Mouse (Mus musculus) erythroblast, adult 5-6 weeks (primary cell): ENCODE results near the gene Tsnaxip1. TPM values are rescaled to one million over a fixed set of nuclear protein-coding genes. Genes with fewer than 3 reads are reported as not detected.

Experiments used
- ATAC-seq: replicated peaks from 2 replicates; pipeline ENCODE4 v1.8.0; 2016; ENCODE audit warnings: moderate number of reproducible peaks, mild to moderate bottlenecking, moderate TSS enrichment, inconsistent platforms; ENCODE audit not compliant: poor library complexity, low FRiP score, severe bottlenecking
- total RNA-seq, 2 experiments: library from RNA; stranded (forward) in 1 of 2; stranded (reverse) in 1 of 2; fragments of 150-400 nt in 1 of 2; fragments of 200-764, 138-1000 nt in 1 of 2; gene quantifications; 2 replicates each; pipeline versions ENCODE4 v1.2.3 to v1.2.4; 2015 to 2017; ENCODE audit warnings: low replicate concordance in 2 of 2

The Tsnaxip1 gene
- total RNA-seq, 2 experiments from 2014 or later, result 1.2 to 2.5 TPM

GRCm38 (mm10) chr8:105811543-105811942 lies 16.0 kb upstream of the Tsnaxip1 start:
- 0 out of 2 replicates have a peak, but pooled peaks have one; percentile 2 for ATAC-seq

DNA sequence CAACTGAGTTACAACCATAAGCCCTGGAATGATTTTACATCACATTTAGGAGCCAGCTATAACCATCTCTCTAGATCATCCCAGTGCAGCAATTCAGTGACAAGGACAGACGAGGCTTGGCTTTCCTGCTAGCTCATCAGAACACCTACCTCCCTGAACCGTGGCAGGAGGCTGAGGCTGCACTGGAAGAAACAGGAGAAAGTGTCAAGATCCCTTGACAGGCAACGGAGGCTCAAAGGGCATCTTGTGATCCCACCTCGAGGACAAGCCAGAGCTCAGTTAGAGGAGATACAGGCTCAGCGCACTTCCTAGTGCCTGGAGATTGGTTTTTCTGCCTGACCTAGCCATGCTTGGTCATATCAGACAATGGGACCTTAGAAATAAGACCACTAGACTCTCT lies 15.0 kb upstream of the Tsnaxip1 start:
- no peak for ATAC-seq

DNA sequence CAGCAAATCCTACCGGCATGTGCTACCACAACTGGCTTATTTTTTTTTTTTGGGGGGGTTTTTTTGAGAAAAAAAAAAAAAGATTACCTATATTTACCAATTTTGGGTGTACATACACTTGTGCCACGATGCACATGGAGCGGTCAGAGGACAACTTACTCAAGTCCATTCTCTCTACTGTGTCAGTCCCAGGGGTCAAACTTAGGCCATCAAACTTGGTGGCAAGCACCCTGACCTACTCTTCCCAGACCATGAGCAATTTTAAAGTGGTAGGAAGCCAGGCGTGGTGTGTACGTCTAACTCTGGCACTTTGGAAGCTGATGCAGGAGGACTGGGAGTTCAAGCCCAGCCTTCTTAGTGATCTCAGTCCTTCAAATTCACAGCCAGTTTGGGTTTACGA lies 14.3 kb upstream of the Tsnaxip1 start:
- ATAC-seq, result no peak

DNA sequence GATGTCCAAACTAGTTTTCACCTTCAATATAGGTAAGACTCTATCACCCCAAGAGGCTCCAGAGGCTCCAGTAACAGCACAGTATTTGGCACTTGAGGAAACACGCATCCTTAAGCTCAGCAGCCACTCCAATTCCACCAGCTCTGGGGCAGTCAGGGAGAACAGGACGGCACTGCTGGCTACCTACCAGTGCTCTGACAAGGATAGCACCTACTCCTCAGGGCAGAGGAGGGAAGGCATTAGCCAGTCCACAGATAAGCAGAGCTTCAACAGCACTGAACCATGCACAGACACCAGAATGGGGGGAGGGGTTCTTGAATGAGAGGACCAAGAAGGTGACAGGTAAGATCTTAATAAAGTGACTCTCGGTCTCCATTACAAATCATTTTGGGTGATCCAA lies 7.9 kb upstream of the Tsnaxip1 start:
- peak; percentile 22; the same call in 1 of the 2 replicates for ATAC-seq

GRCm38 (mm10) chr8:105820925-105821324 lies 6.6 kb upstream of the Tsnaxip1 start:
- ATAC-seq, result peak; percentile 72

DNA sequence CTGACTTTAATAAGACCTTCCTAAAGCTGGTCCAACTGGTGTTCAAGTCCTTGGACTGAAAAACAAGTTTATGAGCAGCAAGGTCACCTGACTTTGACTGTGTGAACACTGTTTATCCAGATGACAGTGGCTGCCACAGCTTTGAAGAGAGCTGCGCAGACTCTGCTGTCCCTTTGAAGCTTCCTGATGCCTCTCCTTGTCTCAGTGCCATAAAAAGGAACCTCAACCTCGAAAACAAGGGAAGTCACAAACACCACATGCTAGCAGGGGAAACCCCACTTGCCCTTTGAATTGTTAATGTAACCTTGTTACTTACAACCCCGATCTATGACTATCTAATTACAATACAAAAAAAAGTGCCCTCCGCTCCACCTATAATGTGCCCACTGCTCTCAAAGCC lies 2.0 kb upstream of the Tsnaxip1 start:
- 0 out of 2 replicates have a peak, but pooled peaks have one; percentile 1 for ATAC-seq

DNA sequence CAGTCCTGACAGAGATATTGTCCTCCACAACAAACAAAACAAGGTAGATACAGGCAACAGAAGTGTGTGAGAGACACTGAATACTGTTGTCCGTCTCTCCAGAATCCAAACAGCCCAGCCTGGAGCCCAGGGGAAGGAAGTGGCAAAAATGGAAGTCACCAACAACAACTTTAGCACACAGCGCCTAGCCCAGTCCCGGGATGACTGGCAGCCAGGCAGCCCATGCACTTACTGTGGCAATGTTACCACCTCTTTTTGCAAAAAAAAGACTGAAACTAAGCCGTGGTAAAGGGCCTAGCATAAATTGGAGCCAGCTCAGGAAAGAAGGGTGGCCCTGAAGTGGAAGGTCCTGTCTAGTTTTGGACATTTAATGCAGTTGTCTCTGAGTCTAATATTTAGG lies 1.2 kb upstream of the Tsnaxip1 start:
- no peak for ATAC-seq

DNA sequence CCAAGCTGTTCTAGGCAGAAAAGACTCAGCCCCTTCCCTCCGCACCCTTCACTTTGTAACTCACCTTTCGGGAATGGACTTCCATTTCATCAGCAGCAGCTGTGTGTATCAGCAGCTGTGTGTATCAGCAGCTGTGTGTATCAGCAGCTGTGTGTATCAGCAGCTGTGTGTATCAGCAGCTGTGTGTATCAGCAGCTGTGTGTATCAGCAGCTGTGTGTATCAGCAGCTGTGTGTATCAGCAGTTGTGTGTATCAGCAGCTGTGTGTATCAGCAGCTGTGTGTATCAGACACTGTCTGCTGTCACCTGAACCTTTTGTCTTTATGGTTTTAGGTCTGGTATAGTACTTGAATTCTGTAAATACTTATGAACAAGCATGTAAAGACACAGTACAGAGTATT lies 6.2 kb downstream of the Tsnaxip1 start:
- peak; percentile 55 for ATAC-seq

- ATAC-seq, result peak; percentile 81
These were observed 7.8 kb downstream of the Tsnaxip1 start for GRCm38 (mm10) chr8:105835318-105835717.

DNA sequence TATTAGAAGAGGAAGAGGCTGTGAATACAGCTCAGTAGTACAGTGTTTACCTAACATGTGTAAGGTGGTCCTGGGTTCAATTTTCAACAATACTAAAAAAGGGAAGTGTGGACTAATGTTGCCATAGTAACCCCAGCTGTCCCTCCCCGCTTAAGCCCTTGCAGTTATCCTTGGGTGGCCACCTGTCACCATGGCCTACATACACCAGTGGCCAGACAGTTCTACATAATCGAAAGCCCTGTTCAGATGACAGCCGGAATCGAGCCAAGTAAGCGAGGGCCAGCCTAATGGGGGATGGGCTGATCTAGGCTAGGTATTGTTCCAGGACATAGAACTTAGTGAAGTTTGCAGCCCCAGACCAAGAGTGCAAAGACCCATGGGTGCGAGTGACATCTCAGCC lies 9.5 kb downstream of the Tsnaxip1 start:
- ATAC-seq, result no peak

- no peak for ATAC-seq
These were observed 11.7 kb downstream of the Tsnaxip1 start for GRCm38 (mm10) chr8:105839209-105839608.

DNA sequence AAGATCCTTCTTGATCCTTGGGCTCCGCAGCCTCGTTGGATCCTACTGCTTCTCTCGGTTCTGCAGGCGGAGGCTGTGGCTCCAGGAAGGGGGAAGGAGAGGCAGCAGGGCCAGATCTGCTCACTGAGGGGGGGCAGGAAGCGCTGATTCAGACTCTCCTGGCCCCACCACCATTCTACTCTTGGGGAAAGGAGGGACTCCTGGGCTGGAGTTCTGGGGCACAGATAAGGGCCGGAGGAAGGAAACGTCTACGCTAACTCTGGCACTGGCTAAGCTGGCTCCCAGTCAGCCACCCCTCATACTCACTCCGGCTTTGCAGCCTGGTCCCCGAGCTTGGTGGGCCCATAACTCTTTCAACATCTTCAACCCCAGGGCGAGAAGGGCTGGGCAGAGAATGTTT lies 19.1 kb downstream of the Tsnaxip1 start:
- no peak for ATAC-seq

GRCm38 (mm10) chr8:105850014-105850413 lies 22.5 kb downstream of the Tsnaxip1 start:
- no peak for ATAC-seq

DNA sequence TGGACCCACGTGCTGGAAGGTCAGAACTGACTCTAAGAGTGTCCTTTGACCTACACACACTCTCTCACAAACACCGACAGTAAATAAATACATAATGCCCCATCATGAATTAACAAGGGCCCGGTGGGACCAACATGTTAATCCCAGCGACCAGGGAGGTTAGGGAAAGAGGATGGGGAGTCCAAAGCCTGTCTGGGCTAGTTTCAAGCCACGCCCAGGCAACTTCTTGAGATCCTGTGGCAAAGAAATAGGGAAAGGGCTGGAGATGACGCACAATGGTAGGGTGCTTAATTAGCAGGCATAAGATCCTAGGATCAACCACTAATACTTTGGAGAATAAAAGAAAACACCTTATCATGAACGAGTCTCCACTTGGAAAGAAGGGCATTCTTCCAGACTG lies 23.1 kb downstream of the Tsnaxip1 start:
- no peak for ATAC-seq

DNA sequence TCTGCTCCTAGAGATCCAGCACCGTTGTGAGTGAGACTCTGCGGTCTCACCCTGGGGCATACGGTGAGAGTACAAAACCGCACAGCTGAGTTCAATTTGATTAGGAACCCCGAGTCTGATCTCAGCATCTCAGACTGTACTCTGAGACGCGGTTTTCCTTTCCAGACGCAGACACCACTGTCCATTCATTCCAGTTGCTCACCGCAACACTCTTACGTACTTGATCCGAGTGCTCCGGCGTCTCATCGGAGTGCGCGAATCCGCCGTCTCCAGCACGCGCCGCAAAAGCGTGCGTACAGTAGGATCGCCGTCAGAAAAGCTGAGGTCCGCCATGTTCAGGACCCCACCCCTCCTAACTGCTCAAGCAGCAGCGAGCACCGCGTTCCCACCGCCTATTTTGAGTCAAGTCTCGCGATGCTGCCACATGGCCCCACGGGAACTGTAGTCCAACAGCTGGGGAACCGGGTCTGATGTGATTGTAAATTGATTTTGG lies 24.2 kb downstream of the Tsnaxip1 start:
- peak; percentile 80 for ATAC-seq

DNA sequence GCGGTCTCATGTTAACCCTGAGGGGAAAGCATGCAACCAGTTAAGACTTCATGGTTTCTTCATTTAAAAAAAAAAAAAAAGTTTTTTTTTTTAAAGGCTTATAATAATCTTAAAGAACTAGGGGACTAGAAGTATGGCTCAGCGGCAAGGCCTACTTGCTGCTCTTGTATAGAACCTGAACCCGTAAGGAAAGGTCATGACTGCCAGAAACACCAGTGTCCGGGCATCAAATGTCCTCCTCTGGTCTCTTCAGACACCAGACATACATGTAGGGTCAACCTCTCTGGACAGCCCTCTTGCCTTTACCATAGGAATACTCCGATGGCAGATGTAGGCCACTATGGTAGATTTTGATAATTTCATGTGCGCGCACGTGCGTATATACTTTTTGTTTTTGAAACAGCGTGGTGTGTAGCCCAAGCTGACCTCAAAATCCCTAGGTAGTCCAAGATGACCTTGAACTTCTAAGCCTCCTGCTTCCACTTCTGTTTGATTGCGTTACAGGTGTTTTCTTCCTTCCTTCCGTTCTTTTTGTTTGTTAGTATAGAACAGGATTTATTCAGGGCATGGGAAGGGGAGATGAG lies 24.7 kb downstream of the Tsnaxip1 start:
- ATAC-seq, result no peak

GRCm38 (mm10) chr8:105853178-105853577 lies 25.6 kb downstream of the Tsnaxip1 start, which contains the start of gene Cenpt:
Gene Cenpt (minus strand): TSS chr8:105853278.
- no peak for ATAC-seq

DNA sequence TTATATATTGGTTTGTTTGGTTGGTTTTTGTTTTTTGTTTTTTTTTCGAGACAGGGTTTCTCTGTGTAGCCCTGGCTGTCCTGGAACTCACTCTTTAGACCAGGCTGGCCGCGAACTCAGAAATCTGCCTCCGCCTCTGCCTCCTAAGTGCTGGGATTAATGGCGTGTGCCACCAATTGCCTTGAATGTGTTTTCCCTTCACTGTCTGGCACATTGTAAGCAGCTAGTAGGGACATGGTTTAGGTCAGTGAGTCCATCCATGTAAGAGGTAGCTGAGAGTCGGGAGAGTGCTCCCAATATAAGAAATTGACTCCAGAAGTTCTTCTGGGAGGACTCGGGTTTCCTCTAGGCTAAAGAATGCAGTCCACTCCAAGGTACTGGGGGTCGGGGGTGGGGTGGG lies 26.8 kb downstream of the Tsnaxip1 start:
- no peak for ATAC-seq

DNA sequence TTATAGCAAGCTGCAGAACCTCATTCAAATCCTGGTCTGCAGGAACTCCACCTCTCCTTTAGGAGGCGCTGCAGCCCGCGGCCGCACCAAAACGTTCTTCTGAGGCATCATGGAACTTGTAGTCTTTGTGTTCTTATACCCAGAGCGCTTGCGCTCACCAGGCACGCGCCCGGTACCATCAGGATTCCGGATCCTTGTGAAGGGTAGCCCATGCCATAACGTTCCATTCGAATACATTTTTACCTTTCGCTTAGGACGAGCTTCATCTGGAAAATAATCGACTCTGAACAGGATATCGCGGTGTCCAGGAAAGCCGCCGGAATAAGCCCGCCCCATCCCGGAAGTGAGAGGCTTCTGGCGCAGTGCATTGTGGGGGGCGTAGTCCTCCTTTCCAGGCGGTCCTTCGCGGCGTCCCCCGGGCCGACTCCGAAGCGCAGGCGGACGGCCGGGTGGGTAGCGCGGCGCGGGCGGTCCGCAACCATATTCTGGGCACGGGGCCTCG lies 27.2 kb downstream of the Tsnaxip1 start, which contains the start of gene Thap11:
Gene Thap11 (plus strand): TSS at position 418 of the 502 bp plus-strand sequence.
- ATAC-seq, result peak; percentile 71

GRCm38 (mm10) chr8:105855248-105856167 lies 28.0 kb downstream of the Tsnaxip1 start:
- ATAC-seq, result peak; percentile 4; the same call in 1 of the 2 replicates
